Mouse (Mus musculus): ENCODE data around the gene Sostdc1. TPM values are rescaled to one million over a fixed set of nuclear protein-coding genes. Genes with fewer than 3 reads are reported as not detected.
A peak's percentile ranks its signal among the peaks of the same experiment; 100 is the strongest.

Sostdc1 gene
- total RNA-seq (2021): 1 to 10 TPM; 6.6 to 7.2 TPM

DNA sequence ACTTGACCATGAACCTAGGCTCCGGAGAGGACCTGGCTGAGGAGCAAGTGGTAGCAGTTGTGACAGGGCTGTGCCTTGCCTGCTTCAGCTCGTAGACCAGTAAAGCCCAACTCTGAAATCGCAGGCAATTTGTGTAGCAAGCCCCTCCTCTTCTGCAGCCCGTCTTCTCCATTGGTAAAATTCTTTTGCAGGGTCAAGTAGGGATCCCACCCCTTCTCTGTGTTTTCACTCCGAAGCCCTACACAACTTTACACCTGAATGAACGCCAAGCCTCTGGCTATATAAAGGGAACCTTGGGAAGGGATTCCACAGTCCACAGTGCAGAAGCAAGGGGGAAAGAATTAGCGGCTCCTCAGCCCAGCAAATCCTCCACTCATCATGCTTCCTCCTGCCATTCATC, at the start of gene Sostdc1:
Gene Sostdc1 (plus strand): TSS at position 224 of the 400 bp plus-strand sequence.
- intact Hi-C loops (cut with DNase I): no loop called here
- DNase-seq (ENCODE audit: extremely low spot score in 1 of 2, low spot score in 2 of 2): no peak

DNA sequence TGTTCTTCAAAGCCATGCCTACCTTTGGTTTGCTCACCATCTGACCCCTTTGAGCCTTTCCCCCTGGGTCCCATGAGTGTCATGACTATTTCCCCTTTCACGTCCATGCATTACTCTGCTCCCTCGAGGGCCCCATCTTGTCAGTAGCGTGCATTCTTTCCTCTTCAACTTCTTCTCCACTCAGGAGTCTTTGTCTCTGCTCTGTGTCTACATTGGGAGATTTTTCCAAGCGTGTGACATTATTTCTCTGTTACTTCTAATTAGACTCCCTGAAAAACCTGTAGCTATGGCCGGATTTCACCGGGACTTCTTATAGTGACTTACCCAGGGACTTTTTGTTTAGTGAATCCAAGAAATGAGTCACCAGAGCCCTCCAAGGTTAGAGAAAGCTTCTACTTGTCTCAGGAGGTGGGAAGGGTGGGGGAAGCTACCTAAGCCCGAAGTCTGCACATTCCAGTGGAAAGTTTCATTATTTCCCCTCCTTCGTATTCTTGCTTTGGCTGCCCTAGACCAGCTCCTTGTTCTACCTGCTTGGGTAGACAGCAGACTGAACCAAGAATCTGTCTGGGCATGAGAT, 46.2 kb upstream of the Sostdc1 start:
- DNase-seq (ENCODE audit: extremely low spot score in 1 of 2, low spot score in 2 of 2): no peak
- intact Hi-C loops (cut with DNase I): no loop called here

DNA sequence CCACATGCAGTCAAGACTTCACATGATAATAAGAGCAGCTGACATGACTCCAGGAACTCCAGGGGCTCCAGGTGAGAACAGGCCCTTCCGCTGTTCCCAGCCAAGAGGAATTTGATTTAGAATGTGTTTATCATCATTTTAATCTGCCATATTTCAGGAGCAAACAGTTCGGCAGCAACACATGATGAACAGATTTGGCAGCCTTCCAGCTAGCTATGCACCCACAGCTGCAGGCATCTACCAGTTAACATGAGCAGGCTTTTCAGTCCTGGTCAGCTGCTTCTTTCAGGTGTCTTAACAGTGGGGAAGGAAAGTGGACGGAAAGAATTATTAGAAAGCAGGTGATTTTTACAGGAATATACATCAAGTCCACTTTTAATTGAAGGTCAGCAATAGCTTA, 39.1 kb upstream of the Sostdc1 start:
- intact Hi-C loops (cut with DNase I): no loop called here
- no peak for DNase-seq (ENCODE audit: extremely low spot score in 1 of 2, low spot score in 2 of 2)

DNA sequence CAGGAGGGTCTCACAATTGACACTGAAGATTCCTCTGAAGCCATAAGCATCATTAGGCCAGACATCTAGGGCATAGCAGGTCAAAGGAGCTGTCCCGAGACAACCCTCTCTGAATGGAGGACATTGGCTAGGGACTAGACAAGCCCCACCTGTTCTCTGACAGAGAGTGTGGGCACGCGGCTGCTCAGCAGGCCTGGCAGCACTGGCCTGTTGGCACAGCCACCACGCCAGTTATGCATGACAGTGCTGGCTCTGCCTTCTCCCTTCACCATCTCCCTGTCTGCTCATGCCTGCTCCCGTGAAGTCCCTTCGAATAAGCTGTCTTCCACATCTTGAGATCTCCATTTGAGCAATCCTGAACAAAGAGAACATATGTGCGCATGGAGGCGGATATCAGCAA, 24.3 kb upstream of the Sostdc1 start:
- no peak for DNase-seq (ENCODE audit: extremely low spot score in 1 of 2, low spot score in 2 of 2)
- intact Hi-C loops (cut with DNase I): no loop called here

DNA sequence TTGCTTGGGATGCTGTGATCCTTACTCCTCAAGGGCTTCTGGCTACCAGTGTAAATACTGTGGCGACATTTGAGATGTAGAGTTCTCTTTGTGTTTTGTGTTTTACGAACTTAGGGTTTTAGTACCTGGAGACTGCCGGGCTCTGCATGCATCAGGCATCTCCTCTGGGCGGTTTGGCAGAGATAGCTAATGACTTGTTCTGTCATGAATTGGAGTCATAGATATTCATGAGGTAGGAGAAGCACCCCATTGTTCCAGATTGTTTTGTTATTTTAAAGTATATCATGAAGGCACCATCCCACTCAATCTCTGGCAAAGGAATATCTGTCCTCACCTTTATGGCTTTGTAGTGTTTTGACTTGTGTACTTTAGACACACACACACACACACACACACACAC, 23.5 kb upstream of the Sostdc1 start:
- DNase-seq (ENCODE audit: extremely low spot score in 1 of 2, low spot score in 2 of 2): no peak
- intact Hi-C loops (cut with DNase I): no loop called here

DNA sequence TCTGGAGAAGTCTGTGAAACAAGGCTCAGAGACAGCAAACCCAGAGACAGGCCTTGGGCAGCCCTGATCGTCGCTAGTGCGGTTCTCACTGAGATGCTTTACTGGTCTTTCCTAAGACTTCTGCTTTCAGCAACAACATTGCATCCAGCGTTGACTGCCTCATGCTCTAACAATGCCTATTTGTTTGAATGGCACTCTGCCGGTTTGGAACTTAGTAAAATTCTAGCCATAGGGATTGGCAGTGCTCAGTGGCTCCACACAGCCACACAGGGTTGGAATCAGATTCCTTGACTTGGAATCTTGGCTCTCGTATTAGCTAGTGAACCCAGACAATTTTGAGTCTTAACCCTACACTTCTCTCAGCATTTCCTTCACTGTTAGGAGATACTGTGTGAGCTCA, 22.6 kb upstream of the Sostdc1 start:
- intact Hi-C loops (cut with DNase I): no loop called here
- DNase-seq (ENCODE audit: extremely low spot score in 1 of 2, low spot score in 2 of 2): no peak

DNA sequence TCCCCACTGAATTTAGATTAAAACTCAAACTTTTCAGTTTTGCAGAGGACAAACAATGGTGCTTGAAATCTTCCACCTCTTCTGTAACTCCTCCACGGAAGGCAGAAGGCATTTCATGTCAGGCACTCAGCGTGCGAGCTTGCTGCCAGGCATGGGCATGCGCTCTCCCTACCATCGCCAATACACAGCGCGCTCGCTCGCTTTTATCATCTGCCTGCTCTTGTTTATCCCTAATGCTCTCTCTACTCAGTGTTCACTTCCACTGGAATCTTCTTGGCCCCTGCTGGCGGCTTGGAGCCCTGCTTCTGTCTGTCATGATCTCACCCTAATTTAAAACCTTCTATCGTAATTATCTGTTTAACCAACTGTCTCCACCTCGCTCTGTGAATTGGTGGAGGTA, 11.6 kb upstream of the Sostdc1 start:
- no peak for DNase-seq (ENCODE audit: extremely low spot score in 1 of 2, low spot score in 2 of 2)

DNA sequence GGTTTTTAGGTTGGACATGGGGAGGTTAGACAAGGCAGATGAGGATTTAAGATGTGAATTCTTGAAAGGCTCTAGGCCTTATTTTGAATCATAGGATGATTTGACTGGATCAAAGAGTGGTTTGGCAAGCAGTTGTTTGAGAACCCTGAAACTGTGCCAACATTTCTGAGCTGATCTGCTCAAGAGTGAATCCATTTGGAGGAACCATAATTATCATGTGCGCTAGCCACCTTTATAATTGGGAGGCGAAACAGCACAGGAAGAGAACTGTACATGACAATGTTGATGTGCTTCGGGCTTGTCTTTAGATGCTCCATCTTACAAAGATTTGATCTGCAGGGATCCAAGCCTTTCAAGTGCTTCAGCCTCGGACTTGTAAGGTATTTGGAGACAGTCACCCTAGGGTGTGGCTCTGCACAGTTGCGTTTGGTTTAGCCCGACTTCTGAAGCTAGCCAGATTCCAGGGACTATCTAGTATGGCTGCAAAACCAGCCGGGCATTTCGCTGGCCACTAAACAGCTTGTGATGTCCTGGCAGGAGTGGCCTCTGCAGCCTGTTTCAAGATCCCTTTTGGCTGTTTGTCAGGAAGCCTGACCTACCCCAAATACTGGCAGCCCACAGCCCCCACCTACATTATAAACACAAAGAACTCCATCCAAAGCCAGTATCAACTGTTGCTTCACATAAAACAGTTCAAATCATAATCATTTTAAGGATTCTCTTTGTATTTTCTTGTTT, 10.9 kb upstream of the Sostdc1 start:
- no peak for DNase-seq (ENCODE audit: extremely low spot score in 1 of 2, low spot score in 2 of 2)
- intact Hi-C loops (cut with DNase I): no loop called here

More for the DNA sequence above, 11.6 kb upstream of the Sostdc1 start:
- intact Hi-C loops (cut with DNase I): no loop called here

DNA sequence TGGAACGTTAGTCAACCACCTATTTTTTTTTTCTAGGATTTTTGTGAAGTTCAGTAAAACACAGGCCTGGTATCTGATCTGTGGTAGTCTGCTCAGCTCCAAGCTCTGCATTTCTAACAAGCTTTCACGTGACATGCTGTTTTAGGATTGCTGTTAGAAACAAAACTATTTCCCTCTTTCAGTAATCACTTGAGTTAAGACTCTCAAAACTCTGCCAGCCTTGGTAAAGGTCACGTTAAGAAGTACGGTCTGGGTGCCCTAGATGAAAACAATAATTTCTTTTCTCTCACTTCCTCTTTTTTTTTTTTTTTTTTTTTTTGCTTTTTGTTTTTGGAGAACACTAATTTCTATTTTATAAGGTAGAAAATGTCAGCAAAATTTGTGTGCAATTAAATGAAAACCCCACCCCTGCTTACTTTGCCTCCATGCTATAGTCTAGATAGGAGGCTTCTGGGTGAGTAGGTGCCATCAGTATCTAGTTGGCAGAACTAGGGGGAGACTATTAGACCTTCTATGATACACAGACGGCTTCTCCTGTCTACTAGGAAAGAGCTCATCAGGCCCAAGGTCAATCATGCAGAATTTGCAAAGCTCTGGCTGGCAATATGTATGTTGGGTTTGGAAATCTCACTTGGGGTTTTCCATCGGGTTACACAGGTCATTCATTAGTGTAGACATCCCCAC, 5.1 kb upstream of the Sostdc1 start:
- DNase-seq (ENCODE audit: extremely low spot score in 1 of 2, low spot score in 2 of 2): no peak
- intact Hi-C loops (cut with DNase I): no loop called here

DNA sequence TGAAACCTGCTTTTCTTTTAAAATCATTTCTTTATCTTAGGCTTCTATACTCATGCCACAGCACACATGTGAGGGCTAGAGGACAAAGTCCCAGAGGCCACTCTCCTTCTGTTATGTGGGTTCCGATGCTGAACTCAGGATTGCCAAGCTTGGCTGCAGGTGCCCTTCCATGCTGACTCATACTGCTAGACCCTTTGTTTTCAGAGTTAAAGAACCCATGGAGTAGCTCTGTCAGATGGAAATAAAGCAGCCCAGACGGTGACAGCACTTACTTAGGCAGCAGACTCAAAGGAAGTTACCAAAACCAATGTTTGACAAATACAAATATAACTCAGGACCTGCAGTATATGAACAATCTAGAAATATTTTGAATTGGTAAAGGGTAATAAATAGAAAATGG, 924 bp upstream of the Sostdc1 start:
- intact Hi-C loops (cut with DNase I): no loop called here
- no peak for DNase-seq (ENCODE audit: extremely low spot score in 1 of 2, low spot score in 2 of 2)

DNA sequence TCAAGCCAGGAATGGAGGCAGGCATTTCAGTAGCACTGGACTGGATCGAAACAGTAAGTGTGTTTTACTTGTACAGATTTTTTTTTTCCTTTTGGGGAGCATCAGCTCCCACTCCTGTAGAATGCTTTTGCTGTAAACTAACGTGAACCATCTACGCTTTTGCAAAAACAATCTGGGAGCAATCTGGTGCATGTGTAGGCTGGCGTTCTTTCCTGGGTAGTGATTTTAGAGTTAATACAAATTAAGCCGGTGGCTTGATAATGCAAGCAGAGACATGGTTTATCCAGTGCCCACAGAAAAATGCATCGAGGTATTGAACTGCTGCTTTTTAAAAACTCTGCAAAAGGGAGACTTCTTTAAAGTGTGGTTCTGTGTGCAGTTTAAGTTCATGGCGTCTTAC, 507 bp downstream of the Sostdc1 start:
- DNase-seq (ENCODE audit: extremely low spot score in 1 of 2, low spot score in 2 of 2): no peak
- intact Hi-C loops (cut with DNase I): no loop called here

DNA sequence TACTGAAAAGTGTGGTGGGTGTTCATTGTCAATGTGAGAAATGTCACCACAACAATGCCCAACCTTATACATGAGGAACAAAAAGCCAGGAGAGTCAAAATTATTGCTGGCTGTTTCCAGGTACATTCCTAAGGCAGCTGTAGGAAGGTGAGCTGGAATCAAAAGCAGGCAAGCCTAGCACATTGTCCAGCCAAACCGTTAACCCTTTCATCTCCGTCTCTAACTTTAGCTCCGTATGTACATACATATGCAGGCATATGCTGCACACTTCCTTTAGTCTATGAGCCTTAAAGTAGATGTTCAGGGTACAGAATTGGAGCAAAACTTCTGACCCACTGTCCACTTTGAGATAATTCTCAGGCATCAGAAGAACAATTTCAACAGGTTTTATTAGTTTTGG, 1.6 kb downstream of the Sostdc1 start:
- intact Hi-C loops (cut with DNase I): no loop called here
- DNase-seq (ENCODE audit: extremely low spot score in 1 of 2, low spot score in 2 of 2): no peak

DNA sequence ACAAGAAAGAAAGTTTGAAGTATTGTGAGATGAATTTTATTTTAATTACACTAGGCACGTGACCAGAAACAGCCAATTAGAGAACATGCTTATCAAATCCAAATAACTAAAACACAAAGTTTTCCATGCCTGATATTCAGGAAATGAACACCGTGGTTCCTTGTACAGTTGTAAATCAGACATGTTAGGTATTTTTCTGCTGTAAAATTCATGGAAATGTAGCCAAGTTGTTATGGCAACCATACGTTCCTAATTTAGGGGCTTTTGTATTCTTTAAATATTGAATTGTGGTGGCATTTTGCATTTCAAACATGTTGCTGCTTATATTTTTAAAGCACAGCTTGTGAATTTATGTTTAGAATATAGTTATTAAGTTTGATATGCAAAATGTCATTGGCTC, 2.1 kb downstream of the Sostdc1 start:
- no peak for DNase-seq (ENCODE audit: extremely low spot score in 1 of 2, low spot score in 2 of 2)
- intact Hi-C loops (cut with DNase I): no loop called here

DNA sequence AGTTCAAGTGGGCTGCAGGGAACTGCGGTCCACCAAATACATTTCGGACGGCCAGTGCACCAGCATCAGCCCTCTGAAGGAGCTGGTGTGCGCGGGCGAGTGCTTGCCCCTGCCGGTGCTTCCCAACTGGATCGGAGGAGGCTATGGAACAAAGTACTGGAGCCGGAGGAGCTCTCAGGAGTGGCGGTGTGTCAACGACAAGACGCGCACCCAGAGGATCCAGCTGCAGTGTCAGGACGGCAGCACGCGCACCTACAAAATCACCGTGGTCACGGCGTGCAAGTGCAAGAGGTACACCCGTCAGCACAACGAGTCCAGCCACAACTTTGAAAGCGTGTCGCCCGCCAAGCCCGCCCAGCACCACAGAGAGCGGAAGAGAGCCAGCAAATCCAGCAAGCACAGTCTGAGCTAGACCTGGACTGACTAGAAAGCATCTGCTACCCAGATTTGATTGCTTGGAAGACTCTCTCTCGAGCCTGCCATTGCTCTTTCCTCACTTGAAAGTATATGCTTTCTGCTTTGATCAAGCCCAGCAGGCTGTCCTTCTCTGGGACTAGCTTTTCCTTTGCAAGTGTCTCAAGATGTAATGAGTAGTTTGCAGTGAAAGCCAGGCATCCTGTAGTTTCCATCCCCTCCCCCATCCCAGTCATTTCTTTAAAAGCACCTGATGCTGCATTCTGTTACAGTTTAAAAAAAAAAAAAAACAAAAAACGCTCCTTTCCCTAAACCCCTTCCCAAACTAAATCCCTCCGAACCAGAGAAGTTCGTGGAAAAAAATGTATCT, 3.3 kb downstream of the Sostdc1 start:
- intact Hi-C loops (cut with DNase I): no loop called here
- DNase-seq (ENCODE audit: extremely low spot score in 1 of 2, low spot score in 2 of 2): peak in 1 of 2 experiments; percentile 49

DNA sequence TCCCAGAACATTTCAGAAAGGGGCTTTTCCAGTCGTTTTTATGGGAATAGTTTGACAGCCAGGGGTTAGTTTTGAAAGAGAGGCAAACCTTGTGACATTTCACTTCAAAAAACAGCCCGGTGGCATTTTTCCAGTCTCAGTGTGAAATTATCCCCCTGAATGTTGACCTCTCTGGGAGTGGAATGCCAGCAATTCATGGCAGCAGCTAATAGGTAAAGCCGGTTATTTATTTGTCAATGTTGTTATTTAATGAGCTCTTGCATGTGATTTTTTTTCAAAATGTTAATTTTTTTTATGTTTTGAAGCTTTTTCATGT, 3.8 kb downstream of the Sostdc1 start:
- intact Hi-C loops (cut with DNase I): no loop called here
- DNase-seq (ENCODE audit: extremely low spot score in 1 of 2, low spot score in 2 of 2): no peak

DNA sequence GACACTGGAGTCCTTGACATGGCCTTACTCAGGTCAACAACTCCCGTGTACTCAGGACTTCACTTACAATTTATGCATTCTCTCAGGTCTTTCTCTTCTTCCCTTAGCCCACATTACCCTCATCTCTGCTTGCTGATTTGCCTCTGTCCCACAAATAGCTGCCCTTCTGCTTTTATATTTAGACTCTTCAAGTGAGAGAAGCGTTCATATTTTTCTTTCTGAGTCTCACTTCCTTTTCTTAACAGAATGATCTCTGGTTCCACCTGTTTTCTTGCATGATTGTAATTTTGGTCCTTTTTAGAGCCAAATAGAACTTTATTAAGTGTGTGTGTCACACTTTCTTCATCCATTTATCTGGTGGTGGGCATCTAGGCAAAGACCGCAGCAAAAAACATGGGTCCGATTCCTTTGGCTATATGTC, 12.2 kb downstream of the Sostdc1 start:
- no peak for DNase-seq (ENCODE audit: extremely low spot score in 1 of 2, low spot score in 2 of 2)
- intact Hi-C loops (cut with DNase I): no loop called here

DNA sequence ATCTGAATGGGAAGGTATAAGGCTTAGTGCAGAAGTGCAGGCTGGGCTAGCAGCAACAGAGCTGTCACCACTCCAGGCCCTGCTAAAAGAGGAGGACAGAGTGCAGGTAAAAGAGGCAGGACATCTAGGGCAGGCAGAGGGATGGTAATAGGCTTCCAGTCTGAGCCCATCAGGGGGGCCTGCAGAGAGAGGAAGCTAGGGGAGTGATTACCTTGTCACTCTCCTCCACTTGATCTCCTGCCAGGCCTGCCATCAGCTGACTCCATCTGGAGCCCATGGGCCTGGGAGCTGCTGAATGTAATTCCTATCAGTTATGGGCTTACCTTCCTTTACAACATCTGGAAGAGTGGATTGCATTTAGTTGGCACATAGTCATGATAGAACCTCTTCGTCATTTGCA, 18.7 kb downstream of the Sostdc1 start:
- intact Hi-C loops (cut with DNase I): no loop called here
- DNase-seq (ENCODE audit: extremely low spot score in 1 of 2, low spot score in 2 of 2): no peak

DNA sequence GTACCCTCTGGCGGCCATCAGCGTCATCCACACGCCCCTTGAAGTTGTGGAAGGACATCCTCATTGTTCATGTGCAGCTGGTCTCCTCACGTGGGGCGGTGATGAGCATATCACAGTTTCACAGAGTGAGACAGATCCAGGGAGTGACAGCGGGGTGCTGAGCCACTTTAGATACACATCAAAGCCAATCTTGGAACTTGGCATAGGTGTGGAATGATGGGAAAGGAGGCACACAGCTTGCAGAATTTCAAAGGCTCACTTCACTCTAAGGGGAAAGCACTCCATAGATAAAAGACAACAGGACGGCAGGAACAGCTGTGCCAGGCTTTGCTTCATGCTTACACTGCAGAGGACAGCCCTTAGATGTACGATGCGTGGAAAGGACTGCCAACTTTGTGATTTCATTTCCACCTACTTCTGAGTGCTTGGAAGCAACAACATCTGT, 19.9 kb downstream of the Sostdc1 start:
- intact Hi-C loops (cut with DNase I): no loop called here
- peak in 1 of 2 experiments; percentile 29 for DNase-seq (ENCODE audit: extremely low spot score in 1 of 2, low spot score in 2 of 2)

DNA sequence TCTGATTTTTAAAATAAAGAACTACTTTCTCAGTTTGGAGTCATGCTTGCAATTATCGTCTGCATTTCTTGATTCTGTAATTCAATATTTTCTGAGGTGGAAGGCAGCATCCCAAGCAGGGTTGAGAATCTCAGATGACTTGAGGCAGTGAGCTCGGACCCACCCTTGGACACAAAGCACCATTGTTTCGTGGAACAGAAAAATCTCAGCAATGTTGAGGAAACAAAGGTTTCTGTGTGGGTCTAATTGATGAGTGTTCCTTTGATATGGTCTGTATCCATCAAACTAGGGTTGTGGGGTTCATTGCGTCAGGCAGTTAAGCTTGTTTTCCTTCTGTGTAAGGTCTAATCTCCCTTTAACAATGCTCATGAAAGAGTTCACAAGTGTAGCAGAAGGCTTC, 30.2 kb downstream of the Sostdc1 start:
- DNase-seq (ENCODE audit: extremely low spot score in 1 of 2, low spot score in 2 of 2): no peak
- intact Hi-C loops (cut with DNase I): no loop called here

DNA sequence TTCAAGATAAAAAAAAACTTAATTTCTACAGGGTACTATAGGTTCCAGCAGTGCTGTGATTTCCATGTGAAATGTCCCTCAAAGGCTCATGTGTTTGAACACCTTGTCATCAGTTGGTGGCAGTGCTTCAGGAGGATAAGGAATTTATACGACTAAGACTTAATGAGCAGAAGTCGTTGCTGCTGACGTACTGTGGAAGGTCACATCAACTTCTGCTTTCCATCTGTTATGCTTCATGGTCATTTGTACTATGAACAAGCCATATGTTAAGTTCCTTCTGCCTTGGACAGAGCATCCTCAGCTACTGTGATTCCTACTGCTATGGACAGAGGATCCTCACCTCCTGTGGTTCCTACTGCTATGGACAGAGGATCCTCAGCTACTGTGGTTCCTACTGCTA, 46.1 kb downstream of the Sostdc1 start:
- intact Hi-C loops (cut with DNase I): no loop called here
- no peak for DNase-seq (ENCODE audit: extremely low spot score in 1 of 2, low spot score in 2 of 2)

Measured in left cerebral cortex, postnatal 10 days (tissue).